Mouse (Mus musculus) limb, embryonic 14.5 days (tissue): ENCODE data around the gene She. TPM values are rescaled to one million over a fixed set of nuclear protein-coding genes. Genes with fewer than 3 reads are reported as not detected.

Experiments
- ATAC-seq: fragments of 200-750 bp; cut with Nextera tagmentation; 2 replicates; pipeline ENCODE4 v1.8.0; 2017; ENCODE audit warnings: low read depth, moderate number of reproducible peaks, moderate TSS enrichment; ENCODE audit not compliant: low FRiP score
- DNase-seq: peaks from one replicate; pipeline ENCODE4 v3.0.0-alpha.2; 2015; ENCODE audit warnings: low spot score
- H3K27ac ChIP-seq: fragments of 300-500 bp; sonication (generic); replicated peaks from 2 replicates; pipeline ENCODE4 v1.5.1; 2014; ENCODE audit warnings: low read depth, mild to moderate bottlenecking, low read length, moderate library complexity, mixed read lengths
- H3K27me3 ChIP-seq: fragments of 300-500 bp; sonication (generic); 2 replicates; pipeline ENCODE4 v1.6.1; 2014; ENCODE audit warnings: low read length, mixed read lengths; ENCODE audit not compliant: control insufficient read depth, insufficient read depth
- H3K36me3 ChIP-seq: fragments of 300-500 bp; sonication (generic); 2 replicates; pipeline ENCODE4 v1.6.1; 2014; ENCODE audit warnings: mild to moderate bottlenecking, low read length, moderate library complexity, mixed read lengths; ENCODE audit not compliant: control insufficient read depth, insufficient read depth
- H3K4me1 ChIP-seq: fragments of 300-500 bp; sonication (generic); 2 replicates; pipeline ENCODE4 v1.6.1; 2014; ENCODE audit warnings: antibody characterized with exemption, low read length, mixed read lengths; ENCODE audit not compliant: control insufficient read depth, insufficient read depth
- H3K4me2 ChIP-seq: fragments of 300-500 bp; sonication (generic); replicated peaks from 2 replicates; pipeline ENCODE4 v1.6.1; 2014; ENCODE audit warnings: low read depth, mild to moderate bottlenecking, low read length, moderate library complexity; ENCODE audit not compliant: severe bottlenecking
- H3K4me3 ChIP-seq: fragments of 300-500 bp; sonication (generic); replicated peaks from 2 replicates; pipeline ENCODE4 v1.5.1; 2014; ENCODE audit warnings: low read length
- H3K9ac ChIP-seq: fragments of 300-500 bp; sonication (generic); 2 replicates; pipeline ENCODE4 v1.6.1; 2014; ENCODE audit warnings: mild to moderate bottlenecking, low read depth, low read length, moderate library complexity; ENCODE audit not compliant: severe bottlenecking
- H3K9me3 ChIP-seq: fragments of 300-500 bp; sonication (generic); 2 replicates; pipeline ENCODE4 v1.6.1; 2016; ENCODE audit warnings: low read length; ENCODE audit not compliant: control insufficient read depth
- POLR2A ChIP-seq: fragments of 200-500 bp; IDR thresholded peaks from 2 replicates; pipeline ENCODE4 v1.8.0; 2012; ENCODE audit warnings: inconsistent platforms, mild to moderate bottlenecking, moderate library complexity, borderline replicate concordance; ENCODE audit not compliant: insufficient read depth, insufficient read length; ENCODE audit errors: extremely low read depth
- WGBS: fragments of 180-500 bp; shearing (Covaris S2); extraction: QIAGEN DNeasy Blood & Tissue Kit; methylation state at CpG from one replicate; pipeline ENCODE4 v1.1.7; 2014; 5-methylcytosine and 5-hydroxymethylcytosine counted together
- polyA plus RNA-seq, 2 experiments: library from polyadenylated mRNA; depleted of rRNA in 1 of 2; stranded (reverse) in 1 of 2; unstranded in 1 of 2; fragments of >200 nt; fragmentation: Nextera tagmentation in 1 of 2; extraction: Ambion mirVana in 1 of 2; gene quantifications; 2 replicates each; pipeline versions ENCODE4 v1.2.1 to v1.2.3; 2012 to 2014

Gene She
- polyA plus RNA-seq, 2 experiments: 2.9 to 4.7 TPM

- H3K4me1 ChIP-seq: no peaks in the 10 kb centered on the region
- ATAC-seq (no peak), DNase-seq (no peak)
- no peak overlapping the region for H3K9ac ChIP-seq
- H3K36me3 ChIP-seq: no peaks in the 10 kb centered on the region
- no peaks in the 10 kb centered on the region for H3K9me3 ChIP-seq
- no peak overlapping the region for H3K27ac ChIP-seq
- no peak overlapping the region for H3K4me2 ChIP-seq
- 88% methylated on average over 3 of the region's 3 CpGs for WGBS
- H3K4me3 ChIP-seq: no peak overlapping the region
- no peak for TF ChIP-seq POLR2A
- H3K27me3 ChIP-seq: no peaks in the 10 kb centered on the region
Measured at GRCm38 (mm10) chr3:89847126-89847525, 16.0 kb downstream of the She start.

GRCm38 (mm10) chr3:89847596-89847995 lies 16.4 kb downstream of the She start:
- TF ChIP-seq POLR2A: no peak
- H3K4me1 ChIP-seq: no peaks in the 10 kb centered on the region
- DNase-seq: no peak
- no peaks in the 10 kb centered on the region for H3K36me3 ChIP-seq
- no peaks in the 10 kb centered on the region for H3K9me3 ChIP-seq
- no peak overlapping the region for H3K27ac ChIP-seq
- no peak overlapping the region for H3K4me2 ChIP-seq
- WGBS: 77% methylated on average over 6 of the region's 6 CpGs
- no peaks in the 10 kb centered on the region for H3K27me3 ChIP-seq
- H3K4me3 ChIP-seq: no peak overlapping the region
- no peak overlapping the region for H3K9ac ChIP-seq
- ATAC-seq: no peak

GRCm38 (mm10) chr3:89848083-89848482 lies 16.9 kb downstream of the She start:
- WGBS: 89% methylated on average over 6 of the region's 6 CpGs
- Histone ChIP-seq H3K9me3 (no peaks in the 10 kb centered on the region), H3K27ac (no peak overlapping the region), H3K4me1 (no peaks in the 10 kb centered on the region), H3K9ac (no peak overlapping the region), H3K4me3 (no peak overlapping the region), H3K4me2 (no peak overlapping the region), H3K27me3 (no peaks in the 10 kb centered on the region), H3K36me3 (no peaks in the 10 kb centered on the region)
- no peak for TF ChIP-seq POLR2A
- ATAC-seq (no peak), DNase-seq (no peak)

GRCm38 (mm10) chr3:89853752-89854151 lies 22.6 kb downstream of the She start:
- no peak overlapping the region for H3K4me2 ChIP-seq
- WGBS: 77% methylated on average over 5 of the region's 5 CpGs
- no peak overlapping the region for H3K4me3 ChIP-seq
- H3K9me3 ChIP-seq: no peaks in the 10 kb centered on the region
- H3K36me3 ChIP-seq: peaks cover 3% of the 10 kb centered on the region; the same call in 1 of the 2 replicates
- TF ChIP-seq POLR2A: no peak
- no peaks in the 10 kb centered on the region for H3K4me1 ChIP-seq
- DNase-seq (peak; percentile 20), ATAC-seq (no peak)
- H3K27ac ChIP-seq: no peak overlapping the region
- no peak overlapping the region for H3K9ac ChIP-seq
- no peaks in the 10 kb centered on the region for H3K27me3 ChIP-seq

GRCm38 (mm10) chr3:89857353-89857752 lies 26.2 kb downstream of the She start:
- Histone ChIP-seq H3K36me3 (peaks cover 3% of the 10 kb centered on the region; the same call in 1 of the 2 replicates), H3K27ac (no peak overlapping the region), H3K9me3 (no peaks in the 10 kb centered on the region), H3K9ac (no peak overlapping the region), H3K4me1 (0 out of 2 replicates have a peak, but pooled peaks cover 5% of the 10 kb centered on the region), H3K4me3 (no peak overlapping the region), H3K27me3 (no peaks in the 10 kb centered on the region), H3K4me2 (no peak overlapping the region)
- no peak for TF ChIP-seq POLR2A
- no peak for ATAC-seq
- DNase-seq: no peak
- 79% methylated on average over 3 of the region's 3 CpGs for WGBS

- TF ChIP-seq POLR2A: no peak
- H3K27me3 ChIP-seq: no peaks in the 10 kb centered on the region
- H3K4me2 ChIP-seq: no peak overlapping the region
- no peaks in the 10 kb centered on the region for H3K9me3 ChIP-seq
- H3K4me1 ChIP-seq: 0 out of 2 replicates have a peak, but pooled peaks cover 5% of the 10 kb centered on the region
- WGBS: 11% methylated on average over 4 of the region's 4 CpGs
- no peak overlapping the region for H3K27ac ChIP-seq
- H3K36me3 ChIP-seq: peaks cover 3% of the 10 kb centered on the region; the same call in 1 of the 2 replicates
- DNase-seq (peak; percentile 67), ATAC-seq (peak; percentile 65; the same call in 1 of the 2 replicates)
- no peak overlapping the region for H3K4me3 ChIP-seq
- no peak overlapping the region for H3K9ac ChIP-seq
Measured at GRCm38 (mm10) chr3:89858123-89858522, 27.0 kb downstream of the She start.
